Mouse (Mus musculus) lung, embryonic 14.5 days (tissue): ENCODE data around the gene Mertk. TPM values are rescaled to one million over a fixed set of nuclear protein-coding genes. Genes with fewer than 3 reads are reported as not detected.

ENCODE experiments used
- ATAC-seq: fragments of 200-750 bp; cut with Nextera tagmentation; 2 replicates; pipeline ENCODE4 v1.8.0; 2017; ENCODE audit warnings: mild to moderate bottlenecking, moderate TSS enrichment, moderate library complexity; ENCODE audit not compliant: insufficient read depth
- DNase-seq: peaks from one replicate; pipeline ENCODE4 v3.0.0-alpha.2; 2015
- H3K27ac ChIP-seq: fragments of 300-500 bp; sonication (generic); 2 replicates; pipeline ENCODE4 v1.5.1; 2014; ENCODE audit warnings: low read depth, mild to moderate bottlenecking, moderate library complexity
- H3K27me3 ChIP-seq: fragments of 300-500 bp; sonication (generic); 2 replicates; pipeline ENCODE4 v1.6.1; 2014; ENCODE audit warnings: low read length, control low read depth; ENCODE audit not compliant: insufficient read depth
- H3K36me3 ChIP-seq: fragments of 300-500 bp; sonication (generic); 2 replicates; pipeline ENCODE4 v1.6.1; 2014; ENCODE audit warnings: control low read depth; ENCODE audit not compliant: insufficient read depth
- H3K4me1 ChIP-seq: fragments of 300-500 bp; sonication (generic); 2 replicates; pipeline ENCODE4 v1.6.1; 2014; ENCODE audit warnings: antibody characterized with exemption, control low read depth; ENCODE audit not compliant: insufficient read depth
- H3K4me2 ChIP-seq: fragments of 300-500 bp; sonication (generic); 2 replicates; pipeline ENCODE4 v1.6.1; 2014; ENCODE audit warnings: mild to moderate bottlenecking
- H3K4me3 ChIP-seq: fragments of 300-500 bp; sonication (generic); 2 replicates; pipeline ENCODE4 v1.5.1; 2014; ENCODE audit warnings: low read depth, low read length
- H3K9ac ChIP-seq: fragments of 300-500 bp; sonication (generic); 2 replicates; pipeline ENCODE4 v1.6.1; 2014
- H3K9me3 ChIP-seq: fragments of 300-500 bp; sonication (generic); 2 replicates; pipeline ENCODE4 v1.6.1; 2016; ENCODE audit warnings: low read depth, low read length, control low read depth
- CTCF ChIP-seq: IDR thresholded peaks from 2 replicates; pipeline ENCODE4 v1.5.1; 2016; ENCODE audit warnings: antibody characterized with exemption, low read depth
- WGBS: fragments of 180-500 bp; shearing (Covaris S2); extraction: QIAGEN DNeasy Blood & Tissue Kit; methylation state at CpG from one replicate; pipeline ENCODE4 v1.1.7; 2014; 5-methylcytosine and 5-hydroxymethylcytosine counted together
- polyA plus RNA-seq: library from polyadenylated mRNA; unstranded; fragments of >200 nt; fragmentation: Nextera tagmentation; extraction: Ambion mirVana; gene quantifications from 2 replicates; pipeline ENCODE4 v1.2.1, GENCODE M21; 2014

The Mertk gene
- polyA plus RNA-seq, 1 experiment from 2014 or later: 4.5 TPM

- peak overlapping the region; percentile 75 for H3K4me2 ChIP-seq
- H3K9ac ChIP-seq: peak overlapping the region; percentile 68
- no peaks in the 10 kb centered on the region for H3K4me1 ChIP-seq
- no peak for TF ChIP-seq CTCF
- DNase-seq (peak; percentile 41), ATAC-seq (no peak)
- H3K27me3 ChIP-seq: no peaks in the 10 kb centered on the region
- H3K9me3 ChIP-seq: no peaks in the 10 kb centered on the region
- WGBS: 11% methylated on average over 14 of the region's 14 CpGs
- H3K27ac ChIP-seq: peak overlapping the region; percentile 91
- peaks cover 2% of the 10 kb centered on the region; the same call in 1 of the 2 replicates for H3K36me3 ChIP-seq
- peak overlapping the region; percentile 72 for H3K4me3 ChIP-seq
Observed at GRCm38 (mm10) chr2:128818956-128819643, 120.3 kb downstream of the Mertk start.

GRCm38 (mm10) chr2:128820631-128821030, 121.9 kb downstream of the Mertk start:
- 87% methylated on average over 2 of the region's 2 CpGs for WGBS
- no peak overlapping the region for H3K4me2 ChIP-seq
- ATAC-seq: no peak

DNA sequence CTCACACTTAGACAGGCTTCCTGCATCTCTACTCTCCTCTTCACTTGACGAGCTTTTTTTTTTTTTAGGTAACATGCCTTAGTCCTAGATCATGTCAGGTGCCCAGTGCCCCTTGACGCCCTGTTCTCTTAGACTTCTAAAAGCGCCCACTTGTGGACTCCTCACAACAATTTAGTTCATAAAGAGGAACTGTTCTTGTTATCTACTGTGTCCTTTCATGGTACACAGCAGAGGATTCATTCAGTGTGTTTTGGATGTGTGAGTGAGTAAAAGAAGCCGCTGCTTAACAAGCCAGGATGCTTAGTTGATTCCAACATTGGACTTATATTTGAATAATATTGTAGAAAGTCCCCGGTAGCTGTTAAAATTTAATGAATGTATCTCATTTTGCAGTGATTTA, 125.1 kb downstream of the Mertk start:
- no peak overlapping the region for H3K4me3 ChIP-seq
- no peaks in the 10 kb centered on the region for H3K4me1 ChIP-seq
- DNase-seq (no peak), ATAC-seq (no peak)
- peaks cover 10% of the 10 kb centered on the region; the same call in 1 of the 2 replicates for H3K36me3 ChIP-seq
- no peak overlapping the region for H3K9ac ChIP-seq
- no peak overlapping the region for H3K27ac ChIP-seq
- WGBS: 90% methylated on average over 5 of the region's 5 CpGs
- no peaks in the 10 kb centered on the region for H3K27me3 ChIP-seq
- H3K4me2 ChIP-seq: no peak overlapping the region
- TF ChIP-seq CTCF: no peak
- H3K9me3 ChIP-seq: no peaks in the 10 kb centered on the region

More at GRCm38 (mm10) chr2:128820631-128821030, 121.9 kb downstream of the Mertk start:
- Histone ChIP-seq H3K4me1 (no peaks in the 10 kb centered on the region), H3K27ac (no peak overlapping the region), H3K27me3 (no peaks in the 10 kb centered on the region), H3K36me3 (peaks cover 2% of the 10 kb centered on the region; the same call in 1 of the 2 replicates), H3K4me3 (no peak overlapping the region), H3K9me3 (no peaks in the 10 kb centered on the region), H3K9ac (no peak overlapping the region)
- no peak for TF ChIP-seq CTCF
- no peak for DNase-seq

- Histone ChIP-seq H3K4me2 (no peak overlapping the region), H3K9me3 (no peaks in the 10 kb centered on the region), H3K4me1 (no peaks in the 10 kb centered on the region), H3K27ac (no peak overlapping the region), H3K36me3 (peaks cover 28% of the 10 kb centered on the region), H3K27me3 (no peaks in the 10 kb centered on the region), H3K4me3 (no peak overlapping the region), H3K9ac (no peak overlapping the region)
- DNase-seq: no peak
- 95% methylated on average over 1 of the region's 1 CpGs for WGBS
- no peak for TF ChIP-seq CTCF
- ATAC-seq: no peak
Observed at GRCm38 (mm10) chr2:128827787-128828186, 129.0 kb downstream of the Mertk start.

DNA sequence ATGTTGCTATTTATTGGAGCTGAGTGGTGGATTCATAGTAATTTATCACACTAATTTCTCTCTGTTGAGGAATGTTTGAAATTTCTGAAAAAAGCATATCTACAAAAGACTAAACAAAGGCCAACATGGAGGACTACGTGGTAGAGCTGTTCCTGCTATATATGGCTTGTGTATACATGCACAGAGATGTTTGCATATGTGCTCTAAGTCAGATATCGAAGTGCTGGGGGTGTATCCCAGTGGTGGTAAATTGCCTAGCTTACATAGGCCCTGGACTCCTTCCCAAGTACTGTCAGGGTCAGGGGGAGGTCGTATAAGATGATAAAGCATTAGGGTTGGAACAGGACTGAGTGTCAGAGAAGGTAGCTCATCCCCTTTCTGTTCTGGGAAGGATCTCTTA, 133.9 kb downstream of the Mertk start:
- Histone ChIP-seq H3K9me3 (no peaks in the 10 kb centered on the region), H3K36me3 (peaks cover 65% of the 10 kb centered on the region), H3K4me2 (no peak overlapping the region), H3K9ac (no peak overlapping the region), H3K4me1 (no peaks in the 10 kb centered on the region), H3K27ac (no peak overlapping the region), H3K4me3 (no peak overlapping the region), H3K27me3 (no peaks in the 10 kb centered on the region)
- no peak for TF ChIP-seq CTCF
- ATAC-seq (peak; percentile 60; the same call in 1 of the 2 replicates), DNase-seq (no peak)
- 56% methylated on average over 3 of the region's 3 CpGs for WGBS

GRCm38 (mm10) chr2:128833035-128833434, 134.3 kb downstream of the Mertk start:
- no peak overlapping the region for H3K4me2 ChIP-seq
- ATAC-seq: no peak
- WGBS: 84% methylated on average over 2 of the region's 2 CpGs

GRCm38 (mm10) chr2:128833435-128833834, 134.7 kb downstream of the Mertk start:
- DNase-seq: no peak
- no peak overlapping the region for H3K4me2 ChIP-seq
- no peak for TF ChIP-seq CTCF
- no peak for ATAC-seq
- H3K27ac ChIP-seq: no peak overlapping the region
- WGBS: 95% methylated on average over 2 of the region's 2 CpGs
- H3K9ac ChIP-seq: no peak overlapping the region
- H3K27me3 ChIP-seq: no peaks in the 10 kb centered on the region
- H3K4me3 ChIP-seq: no peak overlapping the region
- H3K9me3 ChIP-seq: no peaks in the 10 kb centered on the region
- H3K36me3 ChIP-seq: peaks cover 65% of the 10 kb centered on the region
- no peaks in the 10 kb centered on the region for H3K4me1 ChIP-seq

More at GRCm38 (mm10) chr2:128833035-128833434, 134.3 kb downstream of the Mertk start:
- no peak overlapping the region for H3K27ac ChIP-seq
- H3K9ac ChIP-seq: no peak overlapping the region
- H3K4me3 ChIP-seq: no peak overlapping the region
- H3K36me3 ChIP-seq: peaks cover 65% of the 10 kb centered on the region
- no peaks in the 10 kb centered on the region for H3K4me1 ChIP-seq
- no peaks in the 10 kb centered on the region for H3K27me3 ChIP-seq
- no peak for DNase-seq
- H3K9me3 ChIP-seq: no peaks in the 10 kb centered on the region
- TF ChIP-seq CTCF: no peak
